Mouse (Mus musculus) hindbrain, embryonic 16.5 days (tissue): ENCODE results near the gene Cmtm8. TPM values are rescaled to one million over a fixed set of nuclear protein-coding genes. Genes with fewer than 3 reads are reported as not detected.

Source experiments
- ATAC-seq: fragments of 200-750 bp; cut with Nextera tagmentation; 2 replicates; pipeline ENCODE4 v1.8.0; 2017; ENCODE audit warnings: moderate TSS enrichment, moderate library complexity
- H3K27ac ChIP-seq: fragments of 300-500 bp; sonication (generic); 2 replicates; pipeline ENCODE4 v1.5.1; 2014; ENCODE audit warnings: low read depth, mild to moderate bottlenecking, control low read depth, low read length, moderate library complexity
- H3K27me3 ChIP-seq: fragments of 300-500 bp; sonication (generic); replicated peaks from 2 replicates; pipeline ENCODE4 v1.6.1; 2014; ENCODE audit warnings: low read length; ENCODE audit not compliant: control insufficient read depth, insufficient read depth
- H3K36me3 ChIP-seq: fragments of 300-500 bp; sonication (generic); 2 replicates; pipeline ENCODE4 v1.6.1; 2014; ENCODE audit warnings: mild to moderate bottlenecking, low read length, moderate library complexity, mixed read lengths; ENCODE audit not compliant: control insufficient read depth, insufficient read depth
- H3K4me1 ChIP-seq: fragments of 300-500 bp; sonication (generic); 2 replicates; pipeline ENCODE4 v1.6.1; 2014; ENCODE audit warnings: low read depth, low read length; ENCODE audit not compliant: control insufficient read depth, insufficient read depth
- H3K4me2 ChIP-seq: fragments of 300-500 bp; sonication (generic); 2 replicates; pipeline ENCODE4 v1.6.1; 2014; ENCODE audit warnings: mild to moderate bottlenecking, low read length, control low read depth, moderate library complexity
- H3K4me3 ChIP-seq: fragments of 300-500 bp; sonication (generic); 2 replicates; pipeline ENCODE4 v1.5.1; 2014; ENCODE audit warnings: mild to moderate bottlenecking, low read length, control low read depth, moderate library complexity
- H3K9ac ChIP-seq: fragments of 300-500 bp; sonication (generic); 2 replicates; pipeline ENCODE4 v1.6.1; 2014; ENCODE audit warnings: low read depth, mild to moderate bottlenecking, control low read depth, low read length, moderate library complexity
- H3K9me3 ChIP-seq: fragments of 300-500 bp; sonication (generic); 2 replicates; pipeline ENCODE4 v1.6.1; 2014; ENCODE audit warnings: mild to moderate bottlenecking, low read length, moderate library complexity; ENCODE audit not compliant: control insufficient read depth
- WGBS: fragments of 180-500 bp; shearing (Covaris S2); extraction: QIAGEN DNeasy Blood & Tissue Kit; methylation state at CpG from one replicate; pipeline ENCODE4 v1.1.7; 2014; 5-methylcytosine and 5-hydroxymethylcytosine counted together
- polyA plus RNA-seq: library from polyadenylated mRNA; unstranded; fragments of >200 nt; fragmentation: Nextera tagmentation; extraction: Ambion mirVana; gene quantifications from 2 replicates; pipeline ENCODE4 v1.2.1, GENCODE M21; 2015

The Cmtm8 gene
- polyA plus RNA-seq, 1 experiment from 2014 or later: 6.8 TPM

DNA sequence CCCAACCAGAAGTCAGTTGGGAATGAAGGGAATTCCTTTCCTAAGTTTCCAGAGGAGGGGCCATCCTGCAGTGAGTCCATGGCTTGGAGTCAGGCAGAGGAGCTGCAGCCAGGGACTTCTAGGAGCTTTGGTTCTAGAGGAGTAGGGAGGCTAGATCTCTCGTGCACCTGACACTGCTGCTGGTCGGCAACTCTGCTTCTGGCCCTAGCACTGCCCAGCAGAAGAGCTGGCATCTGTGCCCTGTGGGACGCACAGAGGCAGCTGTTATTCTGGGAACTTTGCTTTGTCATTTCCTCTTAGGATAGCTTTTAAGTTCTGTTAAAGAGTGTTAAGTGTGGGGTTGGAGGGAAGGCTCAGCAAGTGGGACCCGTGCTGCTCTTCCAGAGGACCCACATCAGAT lies 98.3 kb downstream of the Cmtm8 start:
- 91% methylated on average over 4 of the region's 4 CpGs for WGBS
- no peaks in the 10 kb centered on the region for H3K9me3 ChIP-seq
- ATAC-seq: no peak

DNA sequence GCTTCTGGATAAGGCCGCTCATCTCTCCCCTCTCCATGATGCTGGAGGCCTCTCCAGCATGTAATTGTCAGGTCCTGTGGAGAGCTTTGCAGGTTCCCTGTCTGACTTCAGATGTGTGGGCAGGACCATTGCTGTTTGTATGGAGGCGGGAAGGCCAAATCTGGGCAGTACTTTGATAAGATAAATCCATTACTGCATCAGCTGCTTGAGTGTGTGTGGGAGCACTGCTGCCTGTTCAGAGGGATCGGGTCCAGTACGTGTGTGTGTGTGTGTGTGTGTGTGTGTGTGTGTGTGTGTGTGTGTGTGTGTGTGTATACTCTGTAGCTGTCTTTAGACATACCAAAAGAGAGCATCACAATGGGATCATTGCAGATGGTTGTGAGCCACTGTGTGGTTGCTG lies 98.8 kb downstream of the Cmtm8 start:
- H3K4me2 ChIP-seq: no peak overlapping the region
- H3K27me3 ChIP-seq: no peaks in the 10 kb centered on the region
- no peak overlapping the region for H3K27ac ChIP-seq
- WGBS: 89% methylated on average over 4 of the region's 4 CpGs
- ATAC-seq: no peak
- H3K36me3 ChIP-seq: 0 out of 2 replicates have a peak, but pooled peaks cover 6% of the 10 kb centered on the region
- no peaks in the 10 kb centered on the region; the same call in 1 of the 2 replicates for H3K4me1 ChIP-seq
- no peaks in the 10 kb centered on the region for H3K9me3 ChIP-seq
- H3K9ac ChIP-seq: no peak overlapping the region
- H3K4me3 ChIP-seq: no peak overlapping the region

More for the DNA sequence above, 98.3 kb downstream of the Cmtm8 start:
- Histone ChIP-seq H3K9ac (no peak overlapping the region), H3K4me2 (no peak overlapping the region), H3K36me3 (0 out of 2 replicates have a peak, but pooled peaks cover 4% of the 10 kb centered on the region), H3K27ac (no peak overlapping the region), H3K27me3 (no peaks in the 10 kb centered on the region), H3K4me3 (no peak overlapping the region), H3K4me1 (no peaks in the 10 kb centered on the region; the same call in 1 of the 2 replicates)

GRCm38 (mm10) chr9:114742731-114743130 lies 101.2 kb downstream of the Cmtm8 start:
- Histone ChIP-seq H3K36me3 (0 out of 2 replicates have a peak, but pooled peaks cover 3% of the 10 kb centered on the region), H3K27ac (no peak overlapping the region), H3K9ac (no peak overlapping the region), H3K9me3 (no peaks in the 10 kb centered on the region), H3K4me2 (no peak overlapping the region), H3K4me3 (no peak overlapping the region), H3K4me1 (no peaks in the 10 kb centered on the region; the same call in 1 of the 2 replicates), H3K27me3 (no peaks in the 10 kb centered on the region)
- WGBS: 94% methylated on average over 2 of the region's 2 CpGs
- no peak for ATAC-seq

DNA sequence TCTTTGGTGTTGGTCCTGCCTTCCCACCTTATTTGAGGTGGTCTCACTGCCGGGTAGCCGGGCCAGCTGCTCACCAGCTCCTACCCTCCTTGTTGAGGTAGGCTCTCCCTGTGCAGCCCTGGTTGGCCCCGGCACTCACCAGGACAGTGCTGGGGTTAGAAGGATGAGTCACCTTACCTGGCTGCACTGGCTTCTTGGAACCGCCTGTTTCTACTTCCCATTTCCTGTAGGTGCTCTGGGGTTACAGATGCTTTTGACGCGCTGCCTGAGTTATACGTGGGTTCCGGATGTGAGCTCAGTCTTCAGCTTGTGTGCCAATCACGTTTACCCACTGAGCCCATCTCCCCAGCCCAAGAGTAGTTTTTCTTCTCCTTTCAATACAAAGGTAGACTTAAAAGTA lies 103.6 kb downstream of the Cmtm8 start:
- no peaks in the 10 kb centered on the region for H3K9me3 ChIP-seq
- 0 out of 2 replicates have a peak, but pooled peaks cover 2% of the 10 kb centered on the region for H3K36me3 ChIP-seq
- no peak overlapping the region for H3K4me2 ChIP-seq
- H3K27me3 ChIP-seq: no peaks in the 10 kb centered on the region
- no peak for ATAC-seq
- 94% methylated on average over 9 of the region's 9 CpGs for WGBS
- no peak overlapping the region for H3K4me3 ChIP-seq
- no peak overlapping the region for H3K9ac ChIP-seq
- H3K27ac ChIP-seq: no peak overlapping the region
- no peaks in the 10 kb centered on the region for H3K4me1 ChIP-seq

Other genes with a start within 250 kb of the Cmtm8 start
- gene Cnot10, start 204.0 kb downstream of the Cmtm8 start, polyA plus RNA-seq: 52.1 and 57.1 TPM in 2 replicates
- gene Dync1li1, start 155.4 kb downstream of the Cmtm8 start, polyA plus RNA-seq: 105 and 116 TPM in 2 replicates
- 21.0 and 21.2 TPM in 2 replicates for gene Cmtm6, start 113.0 kb downstream of the Cmtm8 start, polyA plus RNA-seq
- 9.5 and 13.8 TPM in 2 replicates for gene Cmtm7, start 62.3 kb downstream of the Cmtm8 start, polyA plus RNA-seq
- gene Gpd1l, start 89.8 kb upstream of the Cmtm8 start, polyA plus RNA-seq: 41.4 and 43.0 TPM in 2 replicates
- 3.2 and 3.5 TPM in 2 replicates for gene Osbpl10, start 134.4 kb upstream of the Cmtm8 start, polyA plus RNA-seq
- 113 and 196 TPM in 2 replicates for gene Rps27rt, start 138.6 kb upstream of the Cmtm8 start, polyA plus RNA-seq